In genomic region chr15:95890368-95890767, GRCm38 (mm10) we compare ENCODE assay signal across 29 mouse cellular contexts.
DNase-seq lines count a peak whose midpoint lies in the region; ATAC-seq lines count a peak whose summit lies in the region.
"Had no signal": no experiment of that assay in that cellular context is flagged by ENCODE, and none has a peak within 500 bp of the region (broad histone marks: within the 10 kb centered on the region; RNA-seq: fewer than 3 reads in every experiment).

No protein-coding gene starts in this region.

- H3K36me3 ChIP-seq in midbrain, embryonic 11.5 days (ENCODE audit: control insufficient read depth, insufficient read depth, low read length): no peaks in the 10 kb centered on the region
- peaks cover 14% of the 10 kb centered on the region for H3K36me3 ChIP-seq in midbrain, embryonic 10.5 days
- H3K36me3 ChIP-seq: forebrain, embryonic 15.5 days; hindbrain, embryonic 15.5 days had no signal

- peaks cover 11% of the 10 kb centered on the region; the same call in 1 of the 2 replicates for H3K4me1 ChIP-seq in midbrain, embryonic 11.5 days (ENCODE audit: control insufficient read depth, insufficient read depth, low read length)
- H3K4me1 ChIP-seq in midbrain, embryonic 10.5 days: peaks cover 33% of the 10 kb centered on the region

- H3K27ac ChIP-seq in midbrain, embryonic 11.5 days (ENCODE audit: low read depth, low read length): no peak overlapping the region
- no peak overlapping the region for H3K27ac ChIP-seq in midbrain, embryonic 10.5 days (replicated peaks)
- H3K27ac ChIP-seq: embryonic facial prominence, embryonic 13.5 days; forebrain, embryonic 10.5 days; forebrain, embryonic 15.5 days; heart, adult 2 months; hindbrain, embryonic 15.5 days; kidney, embryonic 15.5 days; left cerebral cortex, adult 2 months; limb, embryonic 13.5 days; midbrain, embryonic 15.5 days; neural tube, embryonic 15.5 days had no signal

- WGBS in midbrain, embryonic 11.5 days: 86% methylated on average over 5 of the region's 5 CpGs
- WGBS in midbrain, embryonic 10.5 days: 93% methylated on average over 5 of the region's 5 CpGs

- H3K4me3 ChIP-seq in midbrain, embryonic 11.5 days (ENCODE audit: low read depth, low read length): no peak overlapping the region
- no peak overlapping the region for H3K4me3 ChIP-seq in midbrain, embryonic 10.5 days
- H3K4me3 ChIP-seq: embryonic facial prominence, embryonic 13.5 days; forebrain, embryonic 10.5 days; forebrain, embryonic 15.5 days; heart, adult 2 months; heart, embryonic 12.5 days; hindbrain, embryonic 15.5 days; kidney, embryonic 15.5 days; left cerebral cortex, adult 2 months; limb, embryonic 13.5 days; midbrain, embryonic 15.5 days; neural tube, embryonic 15.5 days had no signal

- ATAC-seq in midbrain, embryonic 11.5 days (ENCODE audit: low FRiP score): no peak
- ATAC-seq: activated CD4-positive, CD25-positive, alpha-beta regulatory T cell, adult 4 months; forebrain, embryonic 15.5 days; midbrain, embryonic 15.5 days had no signal

- H3K4me2 ChIP-seq in midbrain, embryonic 11.5 days: no peak overlapping the region
- H3K4me2 ChIP-seq: embryonic facial prominence, embryonic 13.5 days; forebrain, embryonic 15.5 days; heart, embryonic 12.5 days; hindbrain, embryonic 15.5 days; kidney, embryonic 15.5 days; limb, embryonic 13.5 days; midbrain, embryonic 15.5 days; neural tube, embryonic 15.5 days had no signal

- peak; percentile 60 for DNase-seq in midbrain, embryonic 11.5 days (ENCODE audit: low spot score, missing footprints)
- DNase-seq in midbrain, embryonic 10.5 days (ENCODE audit: low spot score): no peak
- peak; percentile 23 for DNase-seq in T-cell, adult 2 months (ENCODE audit: low spot score)
- peak; percentile 22 for DNase-seq in thymus, postnatal 0 days (ENCODE audit: low spot score)
- DNase-seq in urinary bladder, postnatal 25 days (ENCODE audit: low spot score): no peak
- no peak for DNase-seq in cerebellum, postnatal 36 days
- DNase-seq in B cell, adult 2 months: no peak
- DNase-seq: adrenal gland, adult 2 months; adrenal gland, postnatal 36 days; cerebellum, adult 8-10 months; gastrocnemius, postnatal 25 days; heart, adult 2 months; kidney, adult 18-20 months; kidney, postnatal 25 days; lung, postnatal 36 days; retina, postnatal 1 day; right cerebral cortex, postnatal 14 days had no signal

- no peaks in the 10 kb centered on the region for H3K9me3 ChIP-seq in midbrain, embryonic 11.5 days (ENCODE audit: control insufficient read depth, low read length)
- H3K9me3 ChIP-seq in midbrain, embryonic 10.5 days (replicated peaks): no peaks in the 10 kb centered on the region
- H3K9me3 ChIP-seq: embryonic facial prominence, embryonic 13.5 days; forebrain, embryonic 10.5 days; forebrain, embryonic 15.5 days; hindbrain, embryonic 15.5 days; kidney, embryonic 15.5 days; midbrain, embryonic 15.5 days; neural tube, embryonic 15.5 days had no signal

- H3K27me3 ChIP-seq in midbrain, embryonic 11.5 days (ENCODE audit: control insufficient read depth, insufficient read depth, low read length): no peaks in the 10 kb centered on the region
- no peaks in the 10 kb centered on the region for H3K27me3 ChIP-seq in midbrain, embryonic 10.5 days (ENCODE audit: low read depth, poor library complexity, severe bottlenecking)
- H3K27me3 ChIP-seq: embryonic facial prominence, embryonic 13.5 days; forebrain, embryonic 15.5 days; heart, embryonic 12.5 days; hindbrain, embryonic 15.5 days; kidney, embryonic 15.5 days; limb, embryonic 13.5 days; megakaryocyte, embryonic 14.5 days; midbrain, embryonic 15.5 days; neural tube, embryonic 15.5 days had no signal

- H3K9ac ChIP-seq in midbrain, embryonic 11.5 days (ENCODE audit: low read length): no peak overlapping the region
- H3K9ac ChIP-seq: embryonic facial prominence, embryonic 13.5 days; forebrain, embryonic 15.5 days; heart, embryonic 12.5 days; hindbrain, embryonic 15.5 days; kidney, embryonic 15.5 days; limb, embryonic 13.5 days; midbrain, embryonic 15.5 days; neural tube, embryonic 15.5 days had no signal

Comparison
In these comparisons a context has a peak if more than half of its experiments do, and no peak if none do; other contexts are left out.
1. DNase-seq: peak in midbrain, embryonic 11.5 days (single experiment), T-cell, adult 2 months (single experiment) and thymus, postnatal 0 days (single experiment); none in midbrain, embryonic 10.5 days (single experiment), urinary bladder, postnatal 25 days (single experiment), cerebellum, postnatal 36 days (0 of 2) and B cell, adult 2 months (0 of 2).